Mouse (Mus musculus) 3T3-L1 (cell line): ENCODE data around the gene Twf2.
"Not testable (repeated sequence)": the region's sequence is repeated elsewhere in the genome, so short reads cannot be mapped to it uniquely, and the experiment has no call there.

Experiments
- DNase-seq: peaks from one replicate; pipeline ENCODE4 v3.0.0-alpha.2; 2015; ENCODE audit warnings: low read depth, low spot score

Twf2 gene

DNA sequence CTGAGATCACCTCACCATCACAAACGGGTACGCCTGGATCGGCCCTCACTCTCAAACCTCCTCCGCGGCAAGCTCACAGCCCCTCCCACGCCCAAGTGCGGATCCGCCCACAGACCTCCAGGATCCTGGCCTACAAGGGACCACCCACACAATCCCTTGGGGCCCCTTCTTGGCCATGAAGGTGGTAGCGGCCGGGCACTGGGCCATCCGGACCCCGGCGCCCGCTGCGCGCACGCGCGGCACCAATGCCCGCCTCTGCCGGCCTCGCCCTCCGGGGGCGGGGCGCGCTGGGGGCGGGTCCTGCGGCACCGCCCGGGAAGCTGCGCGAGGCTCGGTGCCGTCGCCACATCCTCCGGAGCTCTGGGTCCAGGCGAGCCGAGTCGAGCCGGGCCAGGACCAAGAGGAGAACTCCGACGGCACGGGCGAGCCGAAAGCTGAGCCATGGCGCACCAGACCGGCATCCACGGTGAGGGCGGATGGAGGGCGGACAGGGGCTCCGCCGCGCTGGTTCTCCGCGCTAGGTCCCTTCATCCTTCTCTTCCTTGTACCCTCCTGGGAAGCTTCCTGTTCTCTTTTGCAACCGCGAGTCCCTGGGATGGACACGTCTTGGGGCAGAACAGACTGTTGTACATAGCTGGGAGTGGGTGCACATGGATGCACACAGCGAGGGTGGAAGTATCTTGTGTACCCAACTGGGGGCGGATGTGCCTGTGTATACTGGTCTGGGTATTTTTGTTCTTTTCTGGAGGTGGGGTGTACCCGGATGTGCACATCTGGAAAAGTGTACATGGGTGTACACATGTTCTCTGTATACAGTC is at the start of gene Twf2:
Gene Twf2 (plus strand): TSS at position 290 of the 818 bp plus-strand sequence.
- DNase-seq = peak; percentile 82

DNA sequence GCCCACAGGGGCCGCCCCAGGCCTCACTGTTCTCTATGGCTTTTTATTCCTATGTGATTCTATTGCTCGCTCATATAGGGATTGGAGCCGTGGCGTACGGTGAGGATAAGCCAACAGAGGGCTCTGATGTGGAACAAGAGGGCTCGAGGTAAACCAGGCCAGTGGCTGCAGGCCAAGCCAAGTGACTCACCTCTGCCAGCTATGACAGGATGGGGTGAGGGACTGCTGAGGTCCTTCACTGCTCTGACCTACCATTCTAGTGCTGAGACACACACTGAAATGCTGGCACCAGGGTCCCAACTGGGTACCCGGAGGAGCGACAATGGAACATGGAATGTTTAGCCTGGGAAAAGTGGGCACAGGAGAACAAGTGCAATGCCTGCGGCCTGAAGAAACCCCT is 48.8 kb upstream of the Twf2 start:
- peak; percentile 67 for DNase-seq

DNA sequence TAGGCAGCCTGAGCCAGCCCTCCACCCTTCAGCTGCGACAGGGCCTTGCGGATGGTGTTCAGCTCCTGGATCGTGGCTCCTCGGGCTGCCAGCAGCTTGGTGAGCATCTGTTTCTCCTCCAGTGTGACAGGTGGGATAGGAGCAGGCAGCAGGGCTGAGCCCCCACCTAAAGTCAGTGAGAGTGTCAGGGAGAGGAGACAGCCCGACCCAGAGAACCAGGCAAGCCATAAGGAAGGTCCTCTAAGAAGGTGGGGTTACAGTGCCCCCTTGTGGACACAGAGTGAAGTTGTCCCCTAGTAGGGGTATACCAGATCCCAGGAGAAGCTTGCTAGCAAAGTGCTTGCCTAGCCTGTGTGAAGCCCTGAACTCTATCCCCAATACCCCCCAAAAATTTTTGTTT is 46.5 kb upstream of the Twf2 start:
- DNase-seq = peak; percentile 83

DNA sequence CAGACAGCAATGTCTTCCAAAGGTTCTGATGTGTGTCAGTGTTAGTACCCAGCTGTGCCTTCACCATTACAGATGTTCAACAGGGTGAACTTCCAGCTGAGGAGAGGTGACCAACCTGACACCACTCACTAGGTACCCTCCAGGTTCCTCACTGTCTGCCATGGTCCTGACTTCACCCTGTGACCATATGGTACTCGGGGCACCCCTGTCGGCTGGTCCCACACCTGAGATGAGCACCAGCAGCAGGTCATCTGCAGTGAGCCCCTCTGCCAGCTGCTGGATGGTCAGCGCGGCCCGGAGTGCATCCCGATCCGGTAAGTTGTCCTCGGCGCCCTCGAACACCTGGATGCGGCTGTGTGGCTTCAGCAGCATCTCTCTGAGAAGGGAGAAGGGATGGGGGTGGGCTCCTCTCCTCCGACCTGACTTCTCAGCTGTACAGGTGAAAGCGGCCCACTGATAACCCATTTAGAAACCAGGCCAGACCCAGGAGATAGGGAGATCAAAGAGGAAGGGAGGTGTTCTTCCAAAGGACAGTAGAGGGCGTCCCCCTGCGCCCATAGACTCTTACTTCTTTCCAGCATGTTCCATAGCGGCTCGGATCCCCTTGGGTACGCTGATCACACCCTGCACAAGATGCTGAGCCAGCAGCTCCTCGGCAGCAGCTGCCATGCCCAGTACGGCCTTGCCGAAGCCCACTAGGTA is 45.8 kb upstream of the Twf2 start:
- no peak for DNase-seq

DNA sequence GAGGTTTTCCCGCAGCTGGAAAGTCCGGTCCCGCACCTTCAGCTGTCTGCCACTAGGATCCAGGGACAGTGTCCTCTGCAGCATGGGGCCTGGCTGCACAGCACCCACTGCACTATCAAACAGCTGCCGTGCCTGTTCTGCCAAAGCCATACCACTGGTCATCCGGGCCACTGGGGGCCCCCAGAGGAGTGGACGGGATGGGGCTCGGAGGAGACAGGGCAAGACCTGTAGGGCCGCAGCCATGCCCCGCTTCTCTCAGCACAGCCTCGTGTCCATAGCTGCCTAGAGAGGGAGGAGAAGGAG is 45.3 kb upstream of the Twf2 start:
- DNase-seq = no peak

DNA sequence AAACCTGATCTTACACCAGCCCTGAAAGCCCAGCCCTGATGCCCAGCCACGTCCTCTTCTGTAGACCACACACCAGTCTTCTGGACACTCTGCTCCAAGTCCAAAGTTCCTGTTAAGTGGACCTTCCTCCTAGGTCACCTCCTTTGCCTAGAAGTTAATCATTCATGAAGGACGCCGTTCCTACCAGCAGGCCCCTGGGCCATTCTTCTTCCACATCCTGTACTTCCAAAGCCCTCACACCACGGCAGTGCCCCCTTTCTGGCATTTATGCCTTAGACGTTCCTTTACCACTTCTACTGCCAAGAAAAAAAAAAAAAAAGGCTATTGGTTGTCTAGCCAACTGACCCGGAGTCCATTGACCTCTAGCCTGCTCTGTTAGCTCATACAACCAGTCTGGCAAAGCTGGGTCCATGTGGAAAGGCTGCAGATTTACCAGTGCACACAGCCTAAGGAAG is 44.8 kb upstream of the Twf2 start, which contains the start of gene Glyctk:
Gene Glyctk (minus strand): TSS at position 102 of the 455 bp plus-strand sequence.
- DNase-seq = no peak

DNA sequence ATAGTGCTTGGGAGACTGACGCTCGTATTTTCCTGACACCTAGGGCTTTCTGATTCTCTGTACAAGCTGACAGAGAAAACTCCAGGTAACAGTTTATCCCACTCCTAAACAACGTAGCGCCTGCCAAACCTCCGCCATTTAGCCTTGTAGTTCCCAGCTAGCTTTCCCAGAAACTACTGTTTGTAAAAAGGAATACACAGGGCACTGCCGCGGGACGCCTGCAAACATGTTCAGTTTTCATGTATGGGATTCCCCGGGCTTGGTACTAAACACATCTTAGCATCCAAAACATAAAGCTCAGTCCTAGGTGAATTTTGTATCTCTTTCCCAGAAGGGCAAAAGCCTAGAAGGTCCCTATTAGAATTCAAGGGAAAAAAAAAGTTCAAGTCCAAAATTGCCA is 43.7 kb upstream of the Twf2 start:
- no peak for DNase-seq

DNA sequence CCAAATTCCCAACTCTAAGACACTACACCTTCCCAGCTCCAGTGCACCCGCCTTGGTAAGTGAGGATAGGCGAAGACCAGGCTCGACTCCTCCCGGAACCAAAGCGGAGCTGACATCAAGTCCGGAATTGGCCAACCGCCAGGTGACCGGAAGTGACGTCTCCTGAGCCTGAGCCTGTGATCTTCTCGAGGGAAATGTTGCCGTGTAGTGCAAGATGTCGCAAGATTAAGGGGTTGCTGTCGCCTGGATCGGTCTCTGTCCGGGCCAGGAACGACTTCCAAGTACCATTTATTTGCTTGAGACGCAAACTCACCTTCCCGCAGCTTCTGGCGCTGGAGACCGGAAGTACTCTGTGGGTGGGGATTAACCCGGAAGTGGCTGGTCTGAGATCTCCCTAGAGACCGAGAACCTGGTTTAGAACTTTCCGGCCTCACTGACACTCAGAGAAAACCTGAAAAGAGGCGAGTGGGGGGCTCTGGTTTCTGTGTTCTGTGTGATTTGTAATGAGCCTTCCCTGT is 43.1 kb upstream of the Twf2 start:
- peak; percentile 96 for DNase-seq

DNA sequence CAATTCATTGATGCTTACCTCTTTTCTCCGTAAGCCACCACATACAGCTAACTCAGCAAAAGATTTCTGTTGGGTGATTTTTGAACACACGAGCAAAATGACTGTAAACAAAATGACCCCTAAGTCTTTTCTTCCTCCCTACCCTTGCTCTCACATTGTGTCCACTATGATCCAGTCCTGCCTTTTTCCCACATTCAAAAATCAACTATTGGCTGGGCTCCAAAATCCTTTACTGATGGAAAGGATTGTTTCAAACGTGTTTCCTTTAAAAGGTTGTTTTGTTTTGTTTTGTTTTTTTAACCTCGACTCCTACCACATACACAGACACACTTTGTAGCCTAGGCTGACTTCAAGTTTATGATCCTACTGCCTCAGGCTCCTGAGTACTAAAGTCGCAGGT is 42.5 kb upstream of the Twf2 start:
- DNase-seq = no peak

DNA sequence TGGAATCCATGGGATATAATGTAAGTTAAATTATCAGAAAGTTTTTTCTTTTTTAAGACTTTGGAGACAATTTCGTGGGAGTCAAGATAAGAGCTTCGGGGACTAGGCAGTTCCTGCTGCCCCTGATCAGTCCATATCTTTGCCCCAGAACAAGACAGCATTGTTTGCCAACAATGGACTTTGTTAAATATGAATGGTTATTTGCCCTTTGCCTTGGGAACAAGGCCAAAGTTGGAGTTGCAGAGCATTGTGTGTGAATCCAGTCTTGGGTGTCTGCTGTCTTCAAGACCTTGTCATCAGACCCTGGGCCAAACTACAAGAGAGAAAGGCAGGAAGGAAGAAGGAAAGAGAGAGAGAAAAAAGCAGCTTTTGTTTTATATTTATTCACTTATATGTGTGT is 36.2 kb upstream of the Twf2 start:
- DNase-seq = no peak

DNA sequence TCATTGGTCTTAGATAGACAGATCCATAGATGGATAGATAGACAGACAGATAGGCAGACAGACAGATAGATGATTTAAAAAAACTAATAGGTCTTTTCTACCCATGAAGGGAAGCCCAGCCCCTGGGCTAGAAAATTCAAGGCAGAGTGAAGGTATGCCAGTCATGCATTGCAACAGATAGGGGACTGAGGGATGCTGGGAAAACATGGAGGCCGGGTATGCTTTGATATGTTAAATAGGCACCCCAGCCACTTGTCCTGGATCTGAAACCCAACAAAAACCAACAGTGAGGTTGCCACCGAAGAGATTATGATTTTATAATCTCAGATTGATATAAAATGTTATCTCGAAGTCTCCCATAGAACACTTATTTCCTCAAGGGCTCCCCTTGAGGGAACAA is 35.7 kb upstream of the Twf2 start:
- no peak for DNase-seq

DNA sequence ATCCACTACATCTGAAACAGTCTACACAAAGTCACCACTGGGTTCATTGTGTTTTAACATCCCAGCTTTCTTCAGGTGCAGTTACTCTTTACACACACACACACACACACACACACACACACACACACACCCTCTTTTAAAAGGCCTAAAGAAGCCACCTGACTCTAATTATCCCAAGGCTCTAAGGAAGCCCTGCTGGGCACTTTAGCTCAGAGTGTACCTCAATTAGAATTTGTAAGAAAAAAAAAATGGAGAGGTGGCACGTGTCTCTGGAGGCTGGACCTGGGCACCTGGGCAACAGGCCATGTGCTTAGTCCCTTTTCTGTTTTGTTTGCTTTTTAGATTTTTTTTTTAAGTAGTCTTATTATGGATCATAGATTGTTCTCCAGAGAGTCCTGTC is 35.2 kb upstream of the Twf2 start:
- no peak for DNase-seq

DNA sequence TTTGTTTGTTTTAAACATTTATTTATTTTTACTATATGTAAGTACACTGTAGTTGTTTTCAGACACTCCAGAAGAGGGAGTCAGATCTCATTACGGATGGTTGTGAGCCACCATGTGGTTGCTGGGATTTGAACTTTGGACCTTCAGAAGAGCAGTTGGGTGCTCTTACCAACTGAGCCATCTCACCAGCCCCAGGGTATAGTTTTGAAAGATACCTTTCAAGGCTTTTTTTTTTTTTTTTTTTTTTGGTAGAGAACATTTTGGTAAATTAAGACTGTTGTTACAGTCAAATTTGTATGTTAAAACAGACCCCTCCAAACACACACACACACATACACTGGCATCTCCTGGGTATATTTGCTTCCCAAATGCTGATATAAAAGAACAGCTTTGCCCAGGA is 33.9 kb upstream of the Twf2 start:
- not testable (repeated sequence) for DNase-seq

DNA sequence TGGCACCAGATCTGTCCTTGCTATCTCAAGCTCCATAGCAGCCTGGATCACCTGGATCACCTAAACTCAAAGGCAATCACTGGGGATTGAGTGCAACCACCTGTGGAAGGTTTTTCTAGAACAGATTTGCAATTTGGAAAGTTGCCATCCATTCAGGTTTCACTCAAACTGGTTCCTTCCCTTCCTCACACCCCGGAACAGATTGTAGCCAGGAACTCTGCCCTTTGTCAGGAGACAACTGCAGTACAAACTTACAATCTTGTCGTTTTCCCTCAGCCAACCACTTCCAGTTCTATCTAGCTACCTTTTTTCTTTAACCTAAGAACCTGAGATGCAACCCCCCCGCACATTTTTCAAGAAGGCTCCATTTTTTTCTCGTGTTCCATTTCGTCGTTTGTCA is 33.0 kb upstream of the Twf2 start:
- no peak for DNase-seq

DNA sequence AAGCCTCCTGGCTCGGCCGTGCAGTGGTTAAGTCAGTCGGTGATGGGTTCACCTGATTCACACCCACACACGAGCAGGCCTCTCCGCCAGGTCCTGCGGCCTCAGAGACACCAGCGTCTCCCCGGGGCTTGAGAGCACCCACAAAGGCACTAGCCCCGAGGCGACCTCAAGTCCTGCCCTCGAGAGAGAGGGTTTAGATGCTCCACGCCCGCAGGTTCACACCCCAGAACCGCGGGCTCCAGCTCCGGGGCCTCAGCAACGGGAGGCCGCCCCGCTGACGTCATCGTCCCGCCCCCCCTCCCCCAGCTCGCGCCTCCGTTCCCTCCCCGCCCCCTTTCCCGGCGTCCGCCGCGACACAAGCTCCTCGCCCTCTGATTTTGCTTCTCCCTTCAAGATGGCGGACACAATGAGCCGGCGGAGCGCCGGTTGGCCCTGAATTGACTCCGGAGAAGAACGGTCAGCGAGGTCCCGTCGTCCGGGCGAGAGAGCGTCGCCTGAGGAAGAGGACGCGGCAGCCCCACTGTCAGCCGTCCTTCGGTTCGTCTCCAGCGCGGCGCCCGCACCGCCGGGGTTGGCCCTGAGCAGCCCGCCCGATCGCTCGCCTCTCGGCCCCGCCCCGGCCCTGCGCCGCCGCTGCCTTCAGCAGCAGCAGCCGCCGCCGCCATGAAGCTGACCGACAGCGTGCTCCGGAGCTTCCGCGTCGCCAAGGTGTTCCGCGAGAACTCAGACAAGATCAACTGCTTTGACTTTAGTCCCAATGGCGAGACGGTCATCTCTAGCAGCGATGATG is 32.2 kb upstream of the Twf2 start, which contains the start of gene Wdr82:
Gene Wdr82 (plus strand): TSS at position 373 of the 790 bp plus-strand sequence.
- DNase-seq = peak; percentile 88

DNA sequence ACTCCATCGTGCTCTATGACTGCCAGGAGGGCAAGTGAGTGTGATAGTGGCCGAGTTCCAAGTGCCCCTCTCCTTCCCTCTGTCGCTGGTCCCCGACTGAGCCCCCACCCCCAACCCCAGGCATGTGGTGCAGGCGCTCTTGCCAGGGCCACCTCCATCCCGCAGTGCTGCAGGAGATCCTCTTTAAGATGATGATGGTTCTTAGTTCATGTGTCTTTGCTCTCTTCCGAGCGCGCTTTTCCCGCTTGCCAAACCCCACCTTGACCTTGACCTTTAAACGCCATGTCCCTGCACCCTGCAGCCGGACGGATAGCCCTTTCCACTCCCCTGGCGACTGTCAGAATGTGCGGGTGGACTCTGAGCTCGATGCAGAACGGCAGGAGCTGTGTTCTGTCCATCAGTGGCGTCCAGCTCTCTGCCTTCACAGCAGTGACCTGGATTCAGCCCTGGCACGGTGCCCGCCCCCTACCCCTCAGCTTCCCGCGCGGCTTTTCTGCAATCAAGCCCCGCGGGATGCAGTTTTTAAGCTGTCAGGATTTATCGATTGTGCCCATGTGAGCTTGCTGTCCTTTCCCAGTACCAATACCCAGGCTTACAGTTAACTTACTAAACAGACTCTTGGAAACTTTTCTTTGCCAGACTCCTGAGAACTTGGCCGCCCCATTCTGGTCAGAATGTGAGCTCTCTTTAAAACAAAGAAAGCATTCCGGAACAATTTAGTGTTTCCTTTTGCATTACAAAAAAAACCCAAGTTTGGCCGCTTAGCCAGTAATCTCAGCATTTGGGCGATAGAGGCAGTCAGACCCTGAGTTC is 31.4 kb upstream of the Twf2 start:
- DNase-seq = peak; percentile 64

DNA sequence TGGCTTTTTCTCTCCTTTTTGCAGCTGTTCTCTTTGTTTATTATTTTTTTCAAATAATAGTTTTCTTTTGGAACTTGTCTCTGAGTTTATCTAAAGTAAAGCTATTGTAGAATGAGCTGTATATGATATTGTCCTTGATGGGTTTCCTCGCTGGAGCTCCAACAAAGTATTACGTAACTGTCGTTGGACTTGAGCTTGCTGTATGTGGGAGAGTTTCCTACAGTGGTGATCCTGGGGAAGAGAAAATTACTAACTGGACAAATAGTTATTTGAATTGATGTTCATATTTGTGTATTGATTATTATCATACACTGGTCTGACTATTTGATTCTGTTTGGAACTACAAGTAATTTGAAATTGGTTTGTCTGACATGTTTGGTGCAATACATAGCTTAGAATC is 30.4 kb upstream of the Twf2 start:
- peak; percentile 37 for DNase-seq

DNA sequence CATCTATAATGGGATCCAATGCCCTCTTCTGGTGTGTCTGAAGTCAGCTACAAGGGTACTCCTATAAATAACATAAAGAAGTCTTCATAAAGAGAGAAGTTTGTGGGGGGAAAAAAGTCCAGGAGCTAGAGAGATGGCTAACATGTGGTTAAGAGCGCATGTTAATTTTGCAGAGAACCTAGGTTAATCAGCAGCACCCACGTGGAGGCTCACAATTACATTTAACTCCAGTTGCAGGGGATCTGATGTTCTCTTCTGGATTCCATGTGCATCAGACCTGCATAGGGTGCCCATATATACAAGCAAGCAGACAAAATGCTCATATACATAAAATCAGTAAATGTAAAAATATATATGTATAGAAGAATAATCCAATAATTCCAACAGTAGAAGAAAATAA is 29.5 kb upstream of the Twf2 start:
- no peak for DNase-seq

DNA sequence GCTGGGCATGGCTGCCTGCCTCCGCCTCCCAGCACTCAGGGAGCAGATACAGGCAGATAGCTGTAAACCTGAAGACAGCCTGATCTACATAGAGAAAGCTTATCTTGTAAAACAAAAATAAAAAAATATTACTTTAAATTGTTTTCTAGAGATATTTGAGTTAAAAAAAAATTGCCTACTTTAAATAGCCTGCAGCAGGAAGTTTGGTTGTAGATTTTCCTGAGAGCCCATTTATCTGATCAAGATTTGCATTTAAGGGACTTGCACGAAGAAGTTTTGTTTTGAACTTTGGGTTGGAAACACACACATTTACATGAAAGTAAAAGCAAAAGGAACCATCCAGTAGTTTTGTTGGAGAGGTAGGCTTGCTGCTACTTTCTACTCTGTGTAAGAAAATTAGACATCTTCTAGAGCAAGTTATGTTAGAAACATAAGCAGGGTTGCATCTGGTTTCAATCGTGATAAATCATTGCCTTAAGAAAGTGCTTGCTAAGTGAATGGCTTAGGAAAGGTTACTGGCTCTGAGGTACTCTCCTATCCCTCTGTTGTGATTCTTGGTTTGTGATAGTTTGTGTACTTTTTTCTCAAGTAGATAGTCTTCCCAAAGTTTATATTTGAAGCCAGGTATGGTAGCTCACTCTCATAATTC is 27.2 kb upstream of the Twf2 start:
- DNase-seq = no peak

DNA sequence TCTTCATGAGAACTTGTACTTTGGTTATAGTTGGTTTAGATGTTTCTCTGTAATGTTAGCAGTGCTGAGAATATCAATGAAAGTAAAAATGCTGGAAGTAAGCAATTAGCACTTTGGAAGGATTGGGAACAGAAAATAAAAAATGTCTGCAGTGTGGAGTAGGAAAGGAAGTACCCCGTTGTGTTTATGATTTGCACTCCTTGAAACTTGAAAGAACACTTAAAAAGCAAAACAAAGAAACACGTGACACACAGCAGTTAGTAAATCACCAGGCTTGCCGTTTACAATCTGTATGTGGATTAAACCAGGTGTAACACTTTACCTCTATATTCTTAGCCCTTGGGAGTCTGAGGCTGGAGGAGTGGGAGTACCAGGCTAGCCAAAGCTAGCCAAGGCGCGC is 26.1 kb upstream of the Twf2 start:
- DNase-seq = no peak

DNA sequence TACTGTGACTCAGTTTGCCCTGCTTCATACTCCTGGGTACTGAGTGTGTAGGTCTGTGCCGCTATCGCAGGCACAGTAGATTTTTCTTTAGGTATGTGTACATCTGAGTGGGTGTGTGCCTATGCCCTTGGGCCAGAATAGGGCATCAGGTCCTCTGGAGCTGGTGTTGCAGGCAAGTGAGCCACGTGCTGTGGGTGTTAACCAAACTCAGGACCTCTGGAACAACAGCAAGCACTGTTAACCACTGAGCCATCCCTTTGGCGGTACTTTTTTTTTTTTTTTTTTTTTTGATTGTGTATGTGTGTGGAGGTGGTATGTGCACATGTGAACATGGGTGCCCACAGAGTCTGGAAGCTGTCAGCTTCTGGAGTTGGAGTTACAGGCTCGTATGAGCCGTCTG is 25.1 kb upstream of the Twf2 start:
- DNase-seq = no peak
